Mouse (Mus musculus) E14TG2a.4 (cell line): ENCODE measurements around the gene Cyp51.
"Not testable (repeated sequence)": the region's sequence is repeated elsewhere in the genome, so short reads cannot be mapped to it uniquely, and the experiment has no call there.

Source experiments
- H3K27me3 ChIP-seq: 2 replicates; pipeline ENCODE4 v1.6.1; 2014; ENCODE audit warnings: low read length, control low read depth; ENCODE audit not compliant: insufficient read depth
- H3K36me3 ChIP-seq: 2 replicates; pipeline ENCODE4 v1.6.1; 2014; ENCODE audit warnings: low read length, control low read depth; ENCODE audit not compliant: insufficient read depth
- H3K4me1 ChIP-seq: replicated peaks from 2 replicates; pipeline ENCODE4 v1.6.1; 2014; ENCODE audit warnings: low read depth, low read length, control low read depth
- H3K4me3 ChIP-seq: replicated peaks from 2 replicates; pipeline ENCODE4 v1.5.1; 2014; ENCODE audit warnings: mild to moderate bottlenecking, low read length
- H3K9me3 ChIP-seq: 2 replicates; pipeline ENCODE4 v1.6.1; 2014; ENCODE audit warnings: low read length, control low read depth
- CTCF ChIP-seq: conservative IDR thresholded peaks from 2 replicates; pipeline ENCODE4 v1.5.1; 2014; ENCODE audit warnings: low read length
- NANOG ChIP-seq: IDR thresholded peaks from 2 replicates; pipeline ENCODE4 v1.6.1; 2014; ENCODE audit warnings: borderline replicate concordance, low read length, mixed read lengths
- POU5F1 ChIP-seq: IDR thresholded peaks from 2 replicates; pipeline ENCODE4 v1.6.1; 2014; ENCODE audit warnings: low read length, borderline replicate concordance

Cyp51 gene

GRCm38 (mm10) chr5:4104341-4105040 is at the start of gene Cyp51:
Cyp51 (minus strand) TSS chr5:4104746.
- TF ChIP-seq CTCF (no peak), POU5F1 (no peak), NANOG (no peak)
- Histone ChIP-seq H3K4me1 (peaks cover 42% of the 10 kb centered on the region), H3K9me3 (peaks cover 7% of the 10 kb centered on the region; the same call in 1 of the 2 replicates), H3K36me3 (peaks cover 33% of the 10 kb centered on the region), H3K4me3 (peak within 1 kb of the TSS; percentile 99), H3K27me3 (no peaks in the 10 kb centered on the region)

GRCm38 (mm10) chr5:4112570-4113098 is 8.1 kb upstream of the Cyp51 start:
- Histone ChIP-seq H3K4me1 (peaks cover 8% of the 10 kb centered on the region), H3K36me3 (no peaks in the 10 kb centered on the region), H3K4me3 (no peak overlapping the region), H3K9me3 (peaks cover 20% of the 10 kb centered on the region), H3K27me3 (no peaks in the 10 kb centered on the region)
- TF ChIP-seq CTCF (no peak), NANOG (no peak), POU5F1 (no peak)

DNA sequence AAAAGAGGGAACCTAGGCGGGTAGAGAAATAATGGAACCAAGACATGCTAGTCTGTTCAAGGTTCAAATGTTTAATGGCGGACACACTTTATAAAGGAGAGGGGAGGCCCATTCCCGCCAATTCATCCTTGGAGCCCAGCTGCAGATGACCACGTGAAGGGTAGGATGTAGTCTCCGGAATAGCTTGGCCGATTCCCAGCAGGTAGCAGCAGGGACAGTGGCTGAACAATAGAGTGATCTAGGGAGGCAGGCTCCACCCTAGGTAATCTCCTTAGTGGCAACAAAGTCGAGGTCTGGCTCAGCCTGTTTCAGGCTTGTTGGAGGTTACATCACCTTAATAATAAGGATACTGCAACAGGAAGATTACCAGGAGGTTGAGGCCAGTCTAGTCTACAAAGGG is 2.5 kb upstream of the Cyp51 start:
- peaks cover 48% of the 10 kb centered on the region for H3K4me1 ChIP-seq
- not testable (repeated sequence) for H3K36me3 ChIP-seq, H3K27me3 ChIP-seq, H3K4me3 ChIP-seq, H3K9me3 ChIP-seq

DNA sequence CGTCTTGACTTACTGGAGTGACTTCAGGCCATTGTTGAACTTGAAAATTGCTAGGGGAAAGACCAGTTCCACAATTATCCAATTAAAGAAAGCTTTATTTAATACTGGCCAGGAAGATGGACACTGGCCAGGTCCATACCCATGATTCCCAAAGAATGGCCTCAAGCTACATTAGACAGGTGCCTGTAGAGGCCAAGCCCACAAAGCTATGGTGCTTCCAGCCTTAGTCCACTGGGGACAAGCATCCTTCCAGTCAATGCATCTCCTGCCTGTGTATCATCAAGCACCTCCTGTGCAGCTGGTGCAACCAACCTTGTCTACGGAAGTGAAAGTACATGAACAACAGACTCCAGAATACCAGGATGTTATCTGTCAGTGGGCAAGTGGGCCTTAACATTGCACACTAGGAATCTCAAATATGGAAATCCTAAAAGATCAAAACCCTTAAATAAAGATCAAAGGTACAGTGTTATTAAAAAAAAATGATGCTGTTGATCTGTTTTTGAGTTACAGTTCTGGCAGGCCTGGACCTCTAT is 1.2 kb upstream of the Cyp51 start:
- no peak for TF ChIP-seq NANOG
- Histone ChIP-seq H3K4me1 (peaks cover 49% of the 10 kb centered on the region), H3K36me3 (peaks cover 21% of the 10 kb centered on the region), H3K4me3 (no peak overlapping the region), H3K9me3 (peaks cover 7% of the 10 kb centered on the region; the same call in 1 of the 2 replicates), H3K27me3 (no peaks in the 10 kb centered on the region)

- TF ChIP-seq POU5F1 = no peak
- TF ChIP-seq NANOG = no peak
- TF ChIP-seq CTCF = no peak
- peaks cover 7% of the 10 kb centered on the region; the same call in 1 of the 2 replicates for H3K9me3 ChIP-seq
- no peaks in the 10 kb centered on the region for H3K27me3 ChIP-seq
- H3K36me3 ChIP-seq = peaks cover 40% of the 10 kb centered on the region
- H3K4me1 ChIP-seq = peaks cover 42% of the 10 kb centered on the region
- peak overlapping the region; percentile 99 for H3K4me3 ChIP-seq
Measured at GRCm38 (mm10) chr5:4103626-4104340, 763 bp downstream of the Cyp51 start.

DNA sequence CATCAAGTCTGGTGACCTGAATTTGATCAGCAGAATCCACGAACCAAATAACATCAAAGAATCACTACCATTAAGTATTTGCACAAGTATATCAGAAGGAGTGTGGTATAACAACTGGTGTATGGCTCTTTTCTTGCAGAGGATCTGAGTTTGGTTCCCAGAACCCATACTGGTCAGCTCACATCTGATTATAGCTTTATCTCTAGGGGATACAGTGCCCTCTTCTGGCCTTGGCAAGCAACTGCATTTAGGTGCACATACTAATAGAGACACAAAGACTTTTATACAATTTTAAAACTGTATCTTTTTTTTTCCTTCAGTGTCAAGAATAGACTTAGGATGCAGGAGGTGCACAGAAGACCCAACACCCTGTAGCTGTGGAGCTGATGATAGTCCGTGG is 2.8 kb downstream of the Cyp51 start:
- Histone ChIP-seq H3K4me1 (peaks cover 33% of the 10 kb centered on the region), H3K9me3 (no peaks in the 10 kb centered on the region), H3K27me3 (no peaks in the 10 kb centered on the region), H3K4me3 (no peak overlapping the region), H3K36me3 (peaks cover 56% of the 10 kb centered on the region)
- TF ChIP-seq POU5F1 = no peak
- no peak for TF ChIP-seq NANOG
- peak; percentile 90 for TF ChIP-seq CTCF

GRCm38 (mm10) chr5:4101031-4101430 is 3.5 kb downstream of the Cyp51 start:
- Histone ChIP-seq H3K9me3 (no peaks in the 10 kb centered on the region), H3K36me3 (peaks cover 56% of the 10 kb centered on the region), H3K27me3 (no peaks in the 10 kb centered on the region), H3K4me1 (peaks cover 29% of the 10 kb centered on the region), H3K4me3 (no peak overlapping the region)
- TF ChIP-seq CTCF = no peak
- no peak for TF ChIP-seq NANOG
- no peak for TF ChIP-seq POU5F1

DNA sequence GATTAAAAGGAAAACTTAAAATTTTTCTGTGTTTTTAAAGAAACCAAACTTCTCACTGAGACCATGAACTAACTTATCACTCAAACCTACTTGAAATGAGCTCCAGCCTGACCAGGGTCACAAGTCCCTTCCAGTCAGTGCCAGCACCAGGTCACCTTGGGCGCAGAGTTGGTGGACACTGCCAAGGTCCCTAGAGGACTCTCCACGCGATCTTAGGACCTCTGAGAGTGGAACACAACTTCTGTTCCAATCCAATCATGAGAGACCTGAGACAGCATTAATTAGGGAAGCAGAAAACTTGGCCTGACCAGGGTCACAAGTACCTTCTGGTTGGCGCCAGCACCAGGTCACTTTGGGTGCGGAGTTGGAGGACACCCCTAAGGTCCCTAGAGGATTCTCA is 10.1 kb downstream of the Cyp51 start:
- peaks cover 17% of the 10 kb centered on the region for H3K9me3 ChIP-seq
- H3K4me3 ChIP-seq = no peak overlapping the region
- H3K27me3 ChIP-seq = no peaks in the 10 kb centered on the region
- TF ChIP-seq POU5F1 (no peak), CTCF (no peak), NANOG (no peak)
- peaks cover 82% of the 10 kb centered on the region for H3K36me3 ChIP-seq
- H3K4me1 ChIP-seq = no peaks in the 10 kb centered on the region
